Mouse (Mus musculus) thymus, adult 2 months (tissue): ENCODE data around the gene Edil3.

Experiments
- CTCF ChIP-seq: fragments of 200-500 bp; IDR thresholded peaks from 2 replicates; pipeline ENCODE4 v1.5.1; 2012; ENCODE audit warnings: mild to moderate bottlenecking, control low read depth, low read length, moderate library complexity, borderline replicate concordance; ENCODE audit not compliant: control insufficient read depth, poor library complexity, insufficient read depth; ENCODE audit errors: extremely low read depth
- POLR2A ChIP-seq: fragments of 200-500 bp; IDR thresholded peaks from 2 replicates; pipeline ENCODE4 v1.6.1; 2012; ENCODE audit warnings: mild to moderate bottlenecking, low read length, control low read depth, moderate library complexity; ENCODE audit not compliant: control insufficient read depth, poor library complexity, insufficient read depth; ENCODE audit errors: extremely low read depth

DNA sequence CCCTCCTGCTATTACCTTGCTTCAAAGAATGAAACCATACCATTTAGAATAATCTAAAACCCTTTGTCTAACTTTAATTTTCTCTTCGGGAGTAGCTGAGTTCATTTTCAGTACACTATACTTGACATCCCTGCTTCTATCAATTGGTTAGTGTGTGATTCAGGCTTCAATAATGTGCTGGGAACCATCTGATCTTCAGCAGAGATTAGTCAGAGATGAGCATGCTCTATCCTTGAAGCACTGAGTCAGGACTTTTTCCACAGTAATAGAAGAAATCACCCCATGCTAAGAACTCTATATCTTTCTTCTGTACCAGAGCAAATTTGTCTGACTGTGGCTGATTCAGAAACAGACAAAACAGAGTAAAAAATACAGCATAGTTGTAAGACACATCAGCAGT lies 20.3 kb upstream of the Edil3 start:
- TF ChIP-seq CTCF: no peak
- TF ChIP-seq POLR2A: no peak
